Mouse (Mus musculus) brain, embryonic 18.5 days (tissue): ENCODE measurements around the gene Spice1.

Source experiments
- DNase-seq: peaks from one replicate; pipeline ENCODE4 v3.0.0-alpha.2; 2012; ENCODE audit warnings: low read depth, low spot score

The Spice1 gene

DNA sequence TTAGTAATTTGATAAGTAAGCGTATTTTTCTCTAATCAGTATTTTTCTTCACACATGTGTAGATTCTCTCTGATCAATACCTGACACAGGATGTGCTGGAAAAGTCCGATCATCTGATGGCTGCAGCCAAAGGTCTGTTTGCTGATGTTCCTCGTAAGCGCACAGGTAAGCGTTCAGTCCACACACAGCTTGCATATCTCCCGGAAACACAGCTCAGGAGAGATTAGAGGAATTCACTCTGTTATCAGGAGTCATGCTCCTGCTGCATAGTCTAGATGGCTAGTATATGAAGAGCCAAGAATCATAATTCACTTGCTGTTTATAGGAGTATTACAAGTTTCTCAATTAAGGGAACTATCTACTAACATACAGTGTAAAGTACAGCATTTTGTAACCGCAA is 18.6 kb downstream of the Spice1 start:
- DNase-seq, result no peak

DNA sequence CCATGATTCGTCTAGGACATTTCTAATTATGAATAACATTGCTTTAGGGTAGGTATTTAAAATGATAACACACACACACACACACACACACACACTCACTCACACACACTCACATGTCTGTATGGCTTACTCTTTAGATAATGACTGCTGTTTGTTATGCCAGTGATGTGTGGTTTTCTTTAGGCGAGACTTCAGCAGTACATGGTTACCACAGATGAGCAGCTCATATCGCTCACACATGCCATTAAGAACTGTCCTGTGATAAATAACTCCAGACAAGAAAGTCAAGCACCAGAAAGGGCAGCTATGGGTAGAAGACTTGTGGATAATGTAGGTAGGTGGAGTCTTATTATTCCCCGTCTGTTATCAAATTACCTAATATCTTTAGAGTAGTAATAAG is 28.5 kb downstream of the Spice1 start:
- no peak for DNase-seq

DNA sequence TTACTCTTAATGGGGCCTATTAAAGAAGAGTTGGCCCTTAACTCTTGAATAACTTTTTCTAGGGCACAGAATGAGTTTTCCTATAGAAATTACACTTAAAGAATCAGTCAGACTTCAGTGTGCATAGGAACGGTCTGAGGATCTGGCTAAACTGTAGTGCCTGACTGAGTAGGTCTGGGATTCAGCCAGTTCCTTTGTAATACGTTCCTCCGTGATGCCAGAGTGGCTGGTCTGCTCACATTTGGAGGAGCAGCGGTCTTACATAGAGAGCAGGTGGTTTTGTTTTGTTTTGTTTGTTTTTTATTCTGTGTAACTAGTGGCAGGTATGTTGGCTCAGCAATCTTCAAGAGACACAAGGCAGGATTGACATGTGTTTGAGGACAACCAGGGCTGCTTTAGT is 33.1 kb downstream of the Spice1 start:
- no peak for DNase-seq

DNA sequence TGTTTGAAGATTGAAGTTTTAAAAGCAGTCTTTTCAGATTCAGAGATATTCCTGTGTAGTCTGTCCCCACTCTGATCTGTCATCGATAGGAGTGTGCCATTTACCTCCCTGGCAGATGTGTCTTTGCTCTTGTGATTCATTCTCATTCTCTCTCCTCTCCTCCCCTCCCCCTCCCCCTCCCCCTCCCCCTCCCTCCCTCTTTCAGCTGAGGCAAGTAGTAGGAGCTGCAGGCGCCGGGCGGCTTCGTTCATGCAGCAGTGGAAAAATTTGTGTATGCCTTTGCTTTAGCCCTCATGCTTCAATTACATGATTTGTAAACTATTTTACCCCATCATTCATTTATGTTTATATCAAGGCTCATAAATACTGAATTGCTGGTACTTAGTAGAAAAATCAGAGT is 34.7 kb downstream of the Spice1 start:
- DNase-seq, result no peak

DNA sequence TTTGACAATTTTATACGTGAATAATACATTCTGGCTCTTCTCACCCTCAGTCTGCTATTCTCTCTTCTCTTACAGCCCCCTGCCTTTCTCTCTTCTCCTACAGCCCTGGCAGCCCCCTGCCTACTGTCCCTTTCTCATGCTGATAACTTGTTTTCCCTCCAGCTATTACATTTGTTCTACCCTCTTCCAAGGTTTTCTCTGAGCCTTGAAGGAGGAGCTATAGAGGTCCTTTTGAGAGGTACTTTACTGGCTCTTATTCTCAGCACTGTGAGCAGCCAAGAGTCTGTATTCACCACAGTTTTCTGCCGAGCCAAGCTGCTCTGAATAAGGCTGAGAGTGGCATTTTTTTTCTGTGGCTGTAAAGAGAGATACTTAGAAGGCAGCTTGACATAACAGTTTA is 36.6 kb downstream of the Spice1 start:
- no peak for DNase-seq

DNA sequence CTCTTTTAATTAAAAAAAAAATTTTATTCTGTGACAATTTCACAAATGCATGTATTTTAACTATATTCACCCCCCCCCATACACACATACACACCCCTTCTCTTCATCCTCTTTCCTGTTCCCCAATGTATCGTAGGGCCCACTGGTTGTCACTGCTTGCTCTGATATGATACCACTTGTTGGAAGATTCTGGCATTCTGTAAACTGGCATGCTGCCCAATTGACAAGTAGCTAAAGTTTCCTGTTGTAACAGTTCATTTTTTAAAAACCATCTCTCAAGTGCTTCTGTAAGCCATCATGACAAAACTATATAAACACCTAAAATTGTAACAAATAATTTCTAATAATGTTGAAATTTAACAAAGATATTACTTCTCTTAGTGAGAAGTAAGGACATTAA is 37.3 kb downstream of the Spice1 start:
- DNase-seq, result no peak

DNA sequence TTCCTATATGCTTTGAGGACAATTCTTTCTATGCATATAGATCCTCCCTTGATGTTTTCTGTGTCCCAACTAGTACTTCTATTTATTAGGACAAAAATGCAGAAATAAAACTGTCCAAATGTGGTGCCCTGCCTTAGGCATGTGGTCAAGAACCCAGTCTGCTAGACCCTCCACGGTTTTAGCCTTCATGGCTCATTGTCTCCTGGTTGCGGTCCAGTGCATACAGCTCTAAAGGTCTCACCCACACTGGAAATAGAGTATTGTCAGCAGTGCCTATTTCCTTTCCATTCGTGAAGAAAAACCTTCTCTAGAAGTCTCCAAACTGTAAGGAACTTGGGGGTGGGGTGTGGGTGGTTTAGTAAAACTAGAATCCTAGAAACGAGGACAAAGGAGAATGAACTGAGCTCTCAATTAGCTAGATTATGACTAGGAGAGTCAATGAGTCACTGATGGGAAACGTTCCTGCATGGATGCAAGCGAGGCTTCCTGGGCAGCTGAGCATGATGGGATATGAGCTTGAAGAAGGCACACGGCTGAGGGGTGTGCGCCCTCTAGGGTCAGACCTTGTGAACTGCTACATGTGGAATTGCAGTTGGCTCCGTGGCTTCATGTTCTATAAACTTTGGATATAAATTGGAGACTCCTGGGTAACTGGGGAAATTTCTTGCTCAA is 45.1 kb downstream of the Spice1 start:
- no peak for DNase-seq

DNA sequence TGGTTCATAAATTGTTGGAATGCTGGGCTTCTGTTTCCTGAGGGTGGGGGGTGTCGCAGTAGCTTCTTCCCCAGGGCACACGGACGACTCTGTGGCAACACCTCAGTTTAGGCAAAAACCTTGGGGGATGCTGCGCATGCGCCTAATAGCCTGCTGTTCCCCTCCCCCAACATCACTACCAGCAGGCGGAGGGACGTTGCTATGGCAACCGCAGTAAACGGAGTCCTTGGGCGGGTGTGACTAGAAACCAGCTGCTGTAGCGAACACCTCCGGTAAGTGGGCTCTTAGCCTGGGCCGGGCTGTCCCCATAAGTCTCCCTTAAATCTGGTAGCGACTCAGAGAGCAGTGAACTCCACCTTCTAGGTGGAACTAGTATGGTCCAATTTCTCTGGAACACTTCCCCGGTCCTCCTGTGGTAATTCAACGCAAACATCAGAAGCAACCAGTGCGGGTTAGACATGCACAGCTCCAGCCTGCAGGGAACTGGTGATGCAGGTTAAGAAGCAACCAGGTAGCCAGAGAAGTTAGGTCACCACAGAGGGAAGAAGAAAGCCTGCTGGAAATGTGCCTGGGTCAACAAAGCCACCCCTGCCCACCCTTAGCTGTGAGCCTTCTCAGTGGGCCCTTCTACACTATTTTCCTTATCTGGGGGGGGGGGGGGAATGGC is 47.8 kb downstream of the Spice1 start, which contains the start of gene Cfap44:
Gene Cfap44 (plus strand): TSS at position 220 of the 667 bp plus-strand sequence.
- DNase-seq, result peak; percentile 82

DNA sequence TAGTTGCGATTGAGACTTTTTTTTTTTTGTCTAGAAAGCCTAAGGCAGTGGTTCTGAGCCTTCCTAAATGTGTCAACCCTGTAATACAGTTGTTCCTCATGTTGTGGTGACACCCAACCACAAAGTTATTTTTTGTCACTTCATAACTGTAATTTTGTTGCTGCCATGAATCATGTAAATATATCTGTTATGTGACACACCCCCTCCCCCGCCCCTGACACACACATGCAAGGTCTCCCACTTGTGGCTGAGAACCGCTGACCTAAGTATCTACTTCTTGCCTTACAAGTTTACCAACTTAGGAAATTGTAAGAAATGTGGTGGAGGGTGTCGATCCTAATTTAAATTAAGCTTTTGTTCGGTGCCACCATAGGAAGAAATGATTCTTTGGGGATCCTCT is 58.0 kb downstream of the Spice1 start:
- DNase-seq, result no peak

DNA sequence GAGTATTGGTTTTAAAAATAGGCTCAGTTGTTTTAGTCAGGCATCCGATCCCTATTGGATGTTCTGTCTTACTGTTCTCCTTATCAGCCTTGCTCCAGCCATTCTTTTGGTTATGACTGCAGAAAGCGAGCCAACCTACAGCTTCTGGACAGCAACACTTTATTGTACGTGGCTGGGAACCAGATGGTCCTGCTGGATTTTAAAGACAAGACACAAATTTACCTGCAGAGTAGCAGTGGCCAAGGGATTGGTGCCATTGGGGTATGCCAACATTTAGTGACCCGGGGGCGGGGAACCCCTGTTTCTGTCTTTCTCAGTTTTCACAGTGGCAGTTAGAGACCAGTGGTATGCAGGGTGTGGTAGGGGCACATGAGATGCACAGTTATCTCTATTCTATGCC is 60.3 kb downstream of the Spice1 start:
- DNase-seq, result no peak

DNA sequence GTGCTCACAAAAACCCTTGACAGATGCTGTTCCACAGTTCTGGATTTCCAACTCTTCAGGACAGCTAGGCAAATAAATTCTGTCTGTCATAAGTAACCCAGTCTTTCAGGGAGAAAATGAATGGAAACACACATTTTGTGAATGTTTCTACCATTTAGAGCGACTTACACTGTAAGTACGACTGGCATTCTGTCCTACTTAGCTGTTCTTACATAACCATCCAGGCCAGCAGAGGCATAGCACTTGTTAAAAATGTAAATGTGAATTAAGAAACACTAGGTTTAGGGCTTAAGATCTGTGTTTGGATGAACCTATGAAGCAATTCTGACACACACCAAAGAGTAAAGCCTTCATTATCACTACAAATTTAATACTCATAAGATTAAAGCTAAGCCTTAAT is 61.4 kb downstream of the Spice1 start:
- no peak for DNase-seq

DNA sequence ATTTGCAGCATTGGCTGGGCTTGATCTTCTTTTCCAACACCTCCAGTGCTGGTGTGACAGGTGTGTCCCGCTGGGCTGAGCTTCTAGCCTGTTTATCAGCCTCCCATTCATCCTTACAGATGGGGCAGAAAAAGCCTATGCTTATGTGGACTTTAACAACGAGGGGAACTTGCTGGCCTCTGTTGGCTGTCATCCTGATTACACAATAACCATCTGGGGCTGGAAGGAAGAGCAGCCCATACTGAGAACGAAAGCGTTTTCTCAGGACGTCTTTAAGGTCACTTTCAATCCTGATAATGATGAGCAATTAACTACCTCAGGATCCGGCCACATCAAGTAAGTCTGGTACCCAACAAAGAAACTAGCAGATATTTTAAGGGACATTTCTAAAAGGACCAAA is 63.3 kb downstream of the Spice1 start:
- DNase-seq, result no peak

DNA sequence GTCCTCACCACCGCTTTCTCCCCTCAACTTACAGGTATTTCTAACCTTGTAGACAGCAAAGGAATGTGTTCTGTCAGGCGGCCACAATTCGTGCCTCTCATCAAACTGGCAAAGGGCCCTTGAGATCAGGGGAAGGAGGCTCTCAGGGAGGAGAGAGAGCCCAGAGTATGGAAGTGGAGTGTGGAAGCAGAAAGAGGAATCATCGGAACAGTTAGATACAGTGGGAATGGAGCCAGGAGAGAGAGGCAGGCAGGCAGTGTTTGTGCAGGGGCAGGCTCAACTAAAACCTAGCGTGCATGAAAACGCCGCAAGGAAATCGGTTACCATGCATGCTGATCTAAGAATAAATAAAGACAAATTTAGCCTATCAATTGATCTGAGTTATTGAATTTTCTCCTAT is 70.7 kb downstream of the Spice1 start:
- no peak for DNase-seq

DNA sequence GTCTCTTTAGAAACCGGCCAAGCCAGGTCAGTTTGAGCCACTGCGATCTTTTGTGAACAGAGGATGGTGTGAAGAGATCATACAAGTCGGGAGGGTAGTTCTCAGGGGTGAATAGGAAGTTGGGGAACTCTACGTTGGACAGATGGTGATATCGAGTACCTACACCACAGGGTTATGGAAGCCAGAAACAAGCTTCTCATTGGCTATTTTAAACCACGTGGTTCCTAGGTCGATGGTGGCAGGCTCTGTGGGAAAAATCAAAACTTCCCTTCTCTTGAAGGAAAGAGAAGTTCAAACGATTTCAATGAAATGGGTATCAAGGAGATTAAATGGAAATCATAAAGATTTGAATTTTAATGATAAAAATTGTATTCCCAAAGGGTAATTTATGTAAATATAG is 74.8 kb downstream of the Spice1 start:
- DNase-seq, result no peak

DNA sequence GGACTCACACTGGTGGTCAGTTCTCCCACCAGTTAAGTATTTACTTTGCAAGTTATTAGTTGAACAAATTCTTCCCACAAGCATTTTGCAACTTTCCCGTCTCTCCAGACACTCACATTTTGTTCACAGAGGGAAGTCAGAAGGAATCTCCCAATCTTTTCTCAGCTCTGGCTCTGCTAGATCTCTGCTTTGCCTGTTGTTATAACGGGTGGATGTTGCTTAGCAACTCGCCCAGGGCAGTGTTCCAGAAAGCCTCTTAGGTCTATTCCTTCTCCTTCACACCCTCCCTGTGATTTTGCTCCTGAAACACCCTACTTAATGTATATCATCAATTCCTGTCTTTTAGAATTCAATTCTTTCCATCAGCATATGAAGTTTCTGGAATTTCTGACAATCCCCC is 76.6 kb downstream of the Spice1 start:
- peak; percentile 37 for DNase-seq

DNA sequence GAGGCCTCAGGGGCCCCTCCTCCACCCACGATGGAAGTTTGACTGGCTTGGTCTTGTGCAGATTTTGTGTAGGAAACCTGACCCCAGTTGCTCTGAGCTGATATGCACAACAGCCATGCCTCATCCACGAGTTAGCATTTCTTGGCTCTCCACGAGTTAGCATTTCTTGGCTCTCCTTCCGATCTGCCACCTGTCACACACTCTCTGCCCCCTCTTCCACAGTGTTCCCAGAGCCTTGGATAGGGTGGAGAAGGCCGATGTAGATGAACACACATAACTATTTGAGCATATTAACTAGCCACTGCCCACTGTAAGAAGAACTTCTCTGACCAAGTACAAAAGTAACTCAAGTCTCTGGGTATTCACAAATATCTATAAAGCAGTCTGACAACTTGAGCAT is 81.5 kb downstream of the Spice1 start:
- DNase-seq, result no peak

DNA sequence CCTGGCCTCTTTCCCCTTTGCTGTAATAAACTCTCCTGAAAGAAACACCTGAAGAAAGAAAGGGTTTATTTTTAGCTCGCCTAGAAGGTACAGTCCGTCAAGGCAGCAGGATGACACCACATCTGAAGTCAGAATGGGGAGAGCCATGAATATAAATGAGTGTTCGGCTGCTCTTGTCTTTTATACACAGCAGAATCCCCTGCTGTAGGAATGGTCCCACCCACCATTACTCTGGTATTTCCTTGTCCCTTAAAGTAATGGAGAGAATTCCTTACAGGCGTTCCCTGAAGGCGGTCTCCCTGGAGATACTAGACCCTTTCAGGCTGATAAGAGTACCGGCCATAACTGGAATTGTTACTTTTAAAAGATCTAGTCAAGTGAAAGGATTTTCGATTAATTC is 83.1 kb downstream of the Spice1 start:
- peak; percentile 8 for DNase-seq

DNA sequence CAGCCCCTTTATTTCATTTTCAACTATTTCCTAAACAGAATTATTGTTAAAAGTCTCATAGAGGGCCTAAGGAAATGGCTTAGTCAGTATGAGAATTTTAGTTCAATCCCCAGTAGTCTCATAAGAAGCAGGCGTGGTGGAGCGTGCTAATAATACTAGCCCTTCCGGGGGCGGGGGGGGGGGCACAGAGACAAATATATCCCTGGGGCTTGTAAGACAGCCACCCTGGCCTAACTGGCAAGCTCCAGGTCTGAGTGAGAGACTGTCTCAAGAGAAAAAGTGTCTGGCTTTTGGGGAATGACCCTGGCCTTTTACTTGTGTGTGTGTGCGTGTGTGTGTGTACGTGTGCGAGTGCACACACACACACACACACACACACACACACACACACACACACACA is 88.0 kb downstream of the Spice1 start:
- DNase-seq, result no peak

DNA sequence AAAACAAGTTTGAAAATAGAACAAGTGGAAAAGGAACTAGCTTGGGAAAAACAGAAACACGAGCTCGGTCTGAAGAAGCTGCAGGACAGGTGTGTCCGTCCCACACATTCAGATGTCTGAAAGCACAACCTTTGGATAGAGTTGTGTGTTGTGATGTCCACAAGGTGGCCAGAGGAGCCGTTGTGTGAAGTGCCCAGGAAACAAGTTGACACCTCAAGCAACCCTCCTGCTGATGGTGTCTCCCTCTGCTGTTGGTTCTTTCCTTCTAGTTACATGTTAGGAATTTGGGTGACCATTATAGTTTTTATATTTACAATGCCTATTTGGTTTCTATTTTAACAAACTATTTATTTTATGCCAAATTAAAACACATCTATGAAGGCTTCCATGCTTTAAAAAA is 88.6 kb downstream of the Spice1 start:
- no peak for DNase-seq
